Mouse (Mus musculus) heart, postnatal 0 days (tissue): ENCODE data around the gene Atp10a.

Experiments used
- CTCF ChIP-seq: IDR thresholded peaks from 2 replicates; pipeline ENCODE4 v1.5.1; 2016; ENCODE audit warnings: antibody characterized with exemption, control low read depth, low read depth
- EP300 ChIP-seq: IDR thresholded peaks from 2 replicates; pipeline ENCODE4 v1.6.1; 2016; ENCODE audit warnings: antibody characterized with exemption, low read depth

DNA sequence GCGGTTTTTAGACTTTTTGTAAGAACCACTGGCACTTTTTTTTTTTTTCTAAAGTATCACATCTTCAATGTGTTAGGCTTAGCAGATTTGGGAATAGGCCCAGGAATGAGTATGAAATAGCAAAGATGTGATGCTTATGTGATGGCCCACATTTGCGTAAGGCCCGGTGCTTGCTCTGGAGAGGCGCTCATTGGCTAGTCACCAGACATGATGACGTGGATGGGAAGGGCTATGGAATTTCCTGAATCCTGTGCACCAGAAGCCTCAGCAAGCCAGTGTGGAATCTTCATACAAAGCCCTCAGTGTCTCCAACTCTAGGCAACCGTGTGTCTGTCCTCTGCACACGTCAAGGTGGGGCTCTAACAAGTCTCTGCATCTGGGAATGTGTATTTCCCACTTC lies 5.1 kb downstream of the Atp10a start:
- TF ChIP-seq CTCF, result no peak
- no peak for TF ChIP-seq EP300
